Mouse (Mus musculus) brown adipose tissue, adult 24 weeks (tissue): ENCODE measurements around the gene Slc25a1. TPM values are rescaled to one million over a fixed set of nuclear protein-coding genes. Genes with fewer than 3 reads are reported as not detected.

Source experiments
- H3K27ac ChIP-seq: fragments of 200-500 bp; replicated peaks from 2 replicates; pipeline ENCODE4 v1.5.1; 2012; ENCODE audit warnings: low read depth, mild to moderate bottlenecking, low read length
- H3K4me1 ChIP-seq: fragments of 200-500 bp; 2 replicates; pipeline ENCODE4 v1.6.1; 2012; ENCODE audit warnings: low read length, mixed read lengths; ENCODE audit not compliant: control insufficient read depth, insufficient read depth, insufficient read length
- H3K4me3 ChIP-seq: fragments of 200-500 bp; 2 replicates; pipeline ENCODE4 v1.5.1; 2012; ENCODE audit warnings: low read depth, mild to moderate bottlenecking, low read length, moderate library complexity; ENCODE audit not compliant: insufficient read depth
- polyA plus RNA-seq: library from polyadenylated mRNA; stranded (reverse); fragments of >200 nt; gene quantifications from 2 replicates; pipeline ENCODE4 v1.2.4, GENCODE M21; 2012; ENCODE audit not compliant: missing spikeins, insufficient read depth, insufficient read length

Slc25a1 gene
- polyA plus RNA-seq, 1 experiment, result 1,001 TPM

GRCm38 (mm10) chr16:17933594-17934444 is 5.8 kb upstream of the Slc25a1 start:
- Histone ChIP-seq H3K4me3 (no peak overlapping the region), H3K4me1 (peaks cover 7% of the 10 kb centered on the region), H3K27ac (peak overlapping the region; percentile 24; the same call in 1 of the 2 replicates)

GRCm38 (mm10) chr16:17931906-17932460 is 4.0 kb upstream of the Slc25a1 start:
- Histone ChIP-seq H3K4me1 (peaks cover 4% of the 10 kb centered on the region), H3K27ac (no peak overlapping the region)

GRCm38 (mm10) chr16:17929631-17930030 is 1.6 kb upstream of the Slc25a1 start:
- Histone ChIP-seq H3K4me1 (no peaks in the 10 kb centered on the region; the same call in 1 of the 2 replicates), H3K27ac (no peak overlapping the region), H3K4me3 (no peak overlapping the region)

More at GRCm38 (mm10) chr16:17931906-17932460, 4.0 kb upstream of the Slc25a1 start:
- no peak overlapping the region for H3K4me3 ChIP-seq

- H3K27ac ChIP-seq, result no peak overlapping the region
- no peak overlapping the region for H3K4me3 ChIP-seq
- H3K4me1 ChIP-seq, result no peaks in the 10 kb centered on the region; the same call in 1 of the 2 replicates
These were observed 1.2 kb upstream of the Slc25a1 start for GRCm38 (mm10) chr16:17929211-17929610.

- Histone ChIP-seq H3K4me1 (no peaks in the 10 kb centered on the region; the same call in 1 of the 2 replicates), H3K27ac (peak overlapping the region; percentile 62), H3K4me3 (peak overlapping the region; percentile 82)
These were observed 647 bp upstream of the Slc25a1 start for GRCm38 (mm10) chr16:17928627-17929104.

- Histone ChIP-seq H3K27ac (0 out of 2 replicates have a peak overlapping the region, but pooled peaks have one; percentile 10), H3K4me3 (peak overlapping the region; percentile 82), H3K4me1 (no peaks in the 10 kb centered on the region; the same call in 1 of the 2 replicates)
These were observed 502 bp downstream of the Slc25a1 start for GRCm38 (mm10) chr16:17927351-17928082.

GRCm38 (mm10) chr16:17922163-17922538 is 5.9 kb downstream of the Slc25a1 start:
- peaks cover 3% of the 10 kb centered on the region for H3K4me1 ChIP-seq
- peak overlapping the region; percentile 71 for H3K4me3 ChIP-seq
- peak overlapping the region; percentile 51 for H3K27ac ChIP-seq

- Histone ChIP-seq H3K27ac (peak overlapping the region; percentile 77), H3K4me3 (peak overlapping the region; percentile 71), H3K4me1 (peaks cover 3% of the 10 kb centered on the region)
These were observed 6.5 kb downstream of the Slc25a1 start for GRCm38 (mm10) chr16:17921325-17922162.

GRCm38 (mm10) chr16:17920586-17920985 is 7.4 kb downstream of the Slc25a1 start:
- 0 out of 2 replicates have a peak overlapping the region, but pooled peaks have one; percentile 6 for H3K4me3 ChIP-seq
- H3K27ac ChIP-seq, result no peak overlapping the region
- peaks cover 3% of the 10 kb centered on the region for H3K4me1 ChIP-seq

- Histone ChIP-seq H3K4me1 (no peaks in the 10 kb centered on the region; the same call in 1 of the 2 replicates), H3K4me3 (peak within 1 kb of the TSS; percentile 39), H3K27ac (no peak within 1 kb of the TSS)
These were observed 13.4 kb downstream of the Slc25a1 start, which contains the start of gene Gsc2 for GRCm38 (mm10) chr16:17914307-17915249. Gene Gsc2, minus strand, starts transcription at chr16:17915059.

- peak within 1 kb of the TSS; percentile 72 for H3K27ac ChIP-seq
- peak within 1 kb of the TSS; percentile 88 for H3K4me3 ChIP-seq
- H3K4me1 ChIP-seq, result no peaks in the 10 kb centered on the region; the same call in 1 of the 2 replicates
These were observed 16.9 kb downstream of the Slc25a1 start, which contains the start of gene Ess2 for GRCm38 (mm10) chr16:17911052-17911595. Gene Ess2, minus strand, starts transcription at chr16:17911348.

- Histone ChIP-seq H3K27ac (no peak within 1 kb of the TSS), H3K4me3 (no peak within 1 kb of the TSS), H3K4me1 (peaks cover 2% of the 10 kb centered on the region; the same call in 1 of the 2 replicates)
These were observed 29.6 kb downstream of the Slc25a1 start, which contains the start of the genes Dgcr2 and Tssk2 for GRCm38 (mm10) chr16:17898462-17898861. Gene Dgcr2, minus strand, starts transcription at chr16:17898562. Gene Tssk2, plus strand, starts transcription at chr16:17898637.

- peaks cover 2% of the 10 kb centered on the region; the same call in 1 of the 2 replicates for H3K4me1 ChIP-seq
- no peak overlapping the region for H3K27ac ChIP-seq
- no peak overlapping the region for H3K4me3 ChIP-seq
These were observed 31.9 kb downstream of the Slc25a1 start for GRCm38 (mm10) chr16:17896091-17896490.
